Mouse (Mus musculus) megakaryocyte, embryonic 14.5 days (primary cell): ENCODE measurements around the gene Odaph.

ENCODE experiments used
- FLI1 ChIP-seq: IDR thresholded peaks from 2 replicates; pipeline ENCODE4 v1.6.1; 2012; ENCODE audit warnings: low read length, inconsistent platforms, mixed read lengths
- GATA1 ChIP-seq: IDR thresholded peaks from 3 replicates; pipeline ENCODE4 v1.6.1; 2012; ENCODE audit warnings: mixed read lengths, low read length, inconsistent platforms, borderline replicate concordance

GRCm38 (mm10) chr5:91977397-91977770 is 9.9 kb upstream of the Odaph start:
- no peak for TF ChIP-seq GATA1
- TF ChIP-seq FLI1, result no peak
